Mouse (Mus musculus): Measurements from ENCODE around the gene M1ap. TPM values are rescaled to one million over a fixed set of nuclear protein-coding genes. Genes with fewer than 3 reads are reported as not detected.
A peak's percentile ranks its signal among the peaks of the same experiment; 100 is the strongest.

Gene M1ap
- total and polyA plus RNA-seq, 3 experiments, result 6.2 to 6.3 TPM; not detected in 1

DNA sequence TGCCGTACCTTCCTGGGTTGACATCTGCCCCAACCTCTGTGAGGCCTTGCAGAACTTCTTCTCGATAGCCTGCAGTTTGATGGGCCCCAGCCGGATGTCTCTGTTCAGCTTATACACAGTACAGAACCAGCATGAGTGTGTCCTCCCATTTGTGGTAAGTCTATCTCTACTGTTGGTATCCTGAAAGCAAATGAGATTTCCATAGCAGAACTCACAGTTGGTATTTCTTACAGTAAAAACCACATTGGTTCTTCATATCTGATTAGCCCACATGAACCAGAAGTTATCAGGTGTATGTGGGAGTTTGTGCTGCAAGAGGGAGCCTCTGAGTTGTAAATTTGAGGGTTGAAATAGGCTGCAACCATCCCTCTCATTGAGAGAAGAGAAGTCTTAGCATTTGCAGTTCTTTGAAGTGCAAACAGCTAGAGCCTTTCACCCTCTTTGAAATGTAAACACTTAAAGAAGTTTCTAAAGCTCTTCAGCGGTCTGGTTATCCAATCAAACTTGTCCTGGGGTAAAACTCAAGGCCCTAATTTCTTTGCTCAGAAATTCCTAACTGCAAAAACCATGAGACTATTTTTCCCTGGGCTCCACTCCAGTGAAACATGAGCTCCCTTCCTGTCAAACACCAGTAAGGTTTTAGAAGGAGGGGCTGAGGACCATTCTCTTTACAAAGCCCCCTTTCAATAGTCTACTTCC, 10.0 kb downstream of the M1ap start (continued):
- TF ChIP-seq EP300 (IDR thresholded peaks at IDR 0.05; ENCODE audit: low read depth in 1 of 2, low read length in 2 of 2) (peak; percentile 77 to 90), RCOR1 (IDR thresholded peaks at IDR 0.05; ENCODE audit: low read depth, low read length) (peak; percentile 90), TBP (IDR thresholded peaks at IDR 0.05; ENCODE audit: low read depth, low read length) (no peak)

GRCm38 (mm10) chr6:82961664-82962063, 15.0 kb downstream of the M1ap start:
- Histone ChIP-seq H3K36me3 (ENCODE audit: control insufficient read depth in 1 of 2, insufficient read depth in 2 of 2, low read length in 2 of 2) (peaks cover 0 to 9% of the 10 kb centered on the region in 2 experiments; a peak in 2 of 4 replicates), H3K79me2 (ENCODE audit: control insufficient read depth, insufficient read depth, low read length, poor library complexity) (no peaks in the 10 kb centered on the region), H3K9ac (ENCODE audit: control insufficient read depth, low read depth, low read length, poor library complexity, severe bottlenecking) (no peak overlapping the region), H3K27me3 (ENCODE audit: control insufficient read depth in 1 of 2, insufficient read depth in 2 of 2, low read length in 2 of 2) (peaks cover 14 to 36% of the 10 kb centered on the region in 2 experiments), H3K4me3 (ENCODE audit: control insufficient read depth in 1 of 2, insufficient read depth in 1 of 2, low read depth in 2 of 2, low read length in 2 of 2) (no peak overlapping the region), H3K27ac (ENCODE audit: control insufficient read depth, low read depth, low read length) (no peak overlapping the region), H3K4me1 (ENCODE audit: control insufficient read depth in 1 of 2, insufficient read depth in 2 of 2, low read length in 2 of 2) (peaks cover 4 to 6% of the 10 kb centered on the region in 2 experiments), H3K9me3 (replicated peaks; ENCODE audit: insufficient read depth, low read length) (no peaks in the 10 kb centered on the region)
- no peak for TF ChIP-seq KAT2A (conservative IDR thresholded peaks at IDR 0.05; ENCODE audit: low read depth, low read length)
- TF ChIP-seq ZMIZ1 (IDR thresholded peaks at IDR 0.05; ENCODE audit: low read depth, low read length), result no peak
- TF ChIP-seq ZNF384 (IDR thresholded peaks at IDR 0.05; ENCODE audit: low read depth, low read length), result no peak
- no peak for TF ChIP-seq UBTF (IDR thresholded peaks at IDR 0.05; ENCODE audit: borderline replicate concordance, insufficient read depth, low read depth, low read length)
- TF ChIP-seq USF2 (IDR thresholded peaks at IDR 0.05; ENCODE audit: borderline replicate concordance in 1 of 2, insufficient read depth in 1 of 2, low read depth in 1 of 2, low read length in 2 of 2), result no peak
- TF ChIP-seq MAZ (IDR thresholded peaks at IDR 0.05; ENCODE audit: low read depth, low read length), result no peak
- no peak for TF ChIP-seq POLR2A (IDR thresholded peaks at IDR 0.05; ENCODE audit: control insufficient read depth in 1 of 2, insufficient read depth in 1 of 2, low read depth in 1 of 2, low read length in 2 of 2, poor library complexity in 1 of 2)
- TF ChIP-seq CTCF (IDR thresholded peaks at IDR 0.05 in 2 of 3, conservative IDR thresholded peaks at IDR 0.05 in 1 of 3; ENCODE audit: control insufficient read depth in 1 of 3, insufficient read depth in 1 of 3, low read depth in 2 of 3, low read length in 3 of 3, poor library complexity in 1 of 3, severe bottlenecking in 1 of 3), result no peak
- no peak for TF ChIP-seq HCFC1 (IDR thresholded peaks at IDR 0.05; ENCODE audit: low read depth, low read length)
- TF ChIP-seq CHD1 (IDR thresholded peaks at IDR 0.05; ENCODE audit: low read depth, low read length), result no peak
- TF ChIP-seq TBP (IDR thresholded peaks at IDR 0.05; ENCODE audit: low read depth, low read length), result no peak
- no peak for TF ChIP-seq GATA1 (IDR thresholded peaks at IDR 0.05; ENCODE audit: low read depth, low read length)
- no peak for TF ChIP-seq POLR2AphosphoS5 (IDR thresholded peaks at IDR 0.05; ENCODE audit: borderline replicate concordance, low read depth, low read length)
- TF ChIP-seq ZC3H11A (IDR thresholded peaks at IDR 0.05; ENCODE audit: low read depth, low read length), result no peak
- no peak for TF ChIP-seq EP300 (IDR thresholded peaks at IDR 0.05; ENCODE audit: low read depth in 1 of 2, low read length in 2 of 2)
- no peak for TF ChIP-seq MXI1 (IDR thresholded peaks at IDR 0.05; ENCODE audit: low read depth, low read length)
- no peak for DNase-seq (ENCODE audit: low read depth, low spot score)

All from MEL (cell line).